Mouse (Mus musculus): ENCODE results near the gene Zfp867.

The Zfp867 gene

DNA sequence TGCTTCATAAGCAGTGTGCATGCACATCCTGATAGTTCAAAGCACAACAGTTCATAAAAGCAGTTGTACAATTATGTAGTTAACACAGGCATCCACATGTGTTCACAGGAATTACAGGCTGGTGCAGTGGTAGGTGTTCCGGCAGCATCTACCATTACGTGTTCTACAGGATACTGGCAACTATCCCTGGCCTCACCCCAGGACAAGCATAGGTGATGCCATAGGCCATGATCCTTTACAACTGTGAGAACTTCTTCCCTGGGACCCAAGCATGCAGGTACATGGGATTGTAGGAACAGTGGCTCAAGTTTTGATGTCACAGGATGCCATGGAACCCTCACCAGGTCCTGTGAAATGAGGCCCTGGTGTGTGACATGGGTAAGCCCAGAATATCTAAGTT lies 11.8 kb downstream of the Zfp867 start:
- no peak for DNase-seq (ENCODE audit: inconsistent age in 2 of 2, low spot score in 1 of 2)

DNA sequence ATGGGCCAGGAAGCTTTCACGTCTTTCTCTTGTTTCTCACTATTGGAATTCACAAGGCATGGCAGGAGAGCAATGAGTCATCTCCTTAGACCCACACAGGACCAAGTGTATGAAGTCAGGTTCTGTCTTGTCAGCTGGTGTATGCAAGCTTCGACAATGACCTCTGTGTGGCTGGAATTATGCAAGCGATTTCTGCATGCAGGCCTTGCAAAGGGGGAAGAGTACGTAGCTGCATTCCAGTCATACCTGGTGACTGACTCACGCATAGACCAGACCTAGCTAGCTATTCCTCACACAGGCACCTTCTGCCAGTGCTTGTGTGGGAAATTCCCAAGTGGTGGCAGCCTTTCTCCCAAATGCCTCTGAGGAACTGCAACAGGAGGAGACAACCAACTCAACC lies 13.3 kb downstream of the Zfp867 start:
- peak; percentile 87 to 92 for DNase-seq (ENCODE audit: inconsistent age in 2 of 2, low spot score in 1 of 2)

DNA sequence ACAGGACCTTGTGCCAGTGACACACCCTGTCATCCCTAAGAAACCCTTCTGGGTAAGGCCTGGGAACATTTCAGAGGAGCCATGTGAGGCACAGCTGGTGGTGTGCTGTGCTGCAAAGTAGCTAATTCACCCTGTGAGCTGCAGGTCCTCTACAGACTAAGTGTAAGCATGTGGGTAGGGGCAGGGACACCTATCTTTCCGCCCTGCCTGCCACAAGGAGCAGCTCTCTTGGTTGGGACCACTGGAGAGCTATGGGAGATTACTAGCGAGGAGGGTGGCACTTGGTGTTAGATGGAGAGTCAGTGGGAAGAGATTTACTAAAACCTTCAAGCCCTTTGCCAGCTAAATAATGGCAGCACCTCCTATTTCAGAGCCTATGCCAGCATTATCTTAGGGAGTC lies 15.4 kb downstream of the Zfp867 start:
- DNase-seq (ENCODE audit: inconsistent age in 2 of 2, low spot score in 1 of 2): no peak

DNA sequence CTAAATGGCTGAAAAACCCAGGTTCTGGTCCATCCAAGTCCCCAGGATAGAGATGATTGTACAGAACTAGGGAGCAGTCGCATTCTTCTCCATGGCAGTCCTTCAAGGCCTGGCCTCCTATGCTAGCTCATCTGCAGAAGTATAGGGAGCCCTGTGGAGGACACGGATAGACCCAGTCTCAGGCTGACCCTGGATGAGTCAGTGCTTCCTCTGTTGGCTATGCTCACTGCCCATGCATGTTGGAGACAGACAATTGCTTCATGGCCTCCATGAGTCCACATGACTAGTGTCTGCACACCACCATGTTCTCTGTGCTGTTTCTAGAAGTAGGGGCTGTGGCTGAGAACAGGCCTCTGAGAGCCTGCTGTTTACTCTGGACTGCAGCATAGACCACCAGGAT lies 15.9 kb downstream of the Zfp867 start:
- DNase-seq (ENCODE audit: inconsistent age in 2 of 2, low spot score in 1 of 2): peak; percentile 34 to 75

DNA sequence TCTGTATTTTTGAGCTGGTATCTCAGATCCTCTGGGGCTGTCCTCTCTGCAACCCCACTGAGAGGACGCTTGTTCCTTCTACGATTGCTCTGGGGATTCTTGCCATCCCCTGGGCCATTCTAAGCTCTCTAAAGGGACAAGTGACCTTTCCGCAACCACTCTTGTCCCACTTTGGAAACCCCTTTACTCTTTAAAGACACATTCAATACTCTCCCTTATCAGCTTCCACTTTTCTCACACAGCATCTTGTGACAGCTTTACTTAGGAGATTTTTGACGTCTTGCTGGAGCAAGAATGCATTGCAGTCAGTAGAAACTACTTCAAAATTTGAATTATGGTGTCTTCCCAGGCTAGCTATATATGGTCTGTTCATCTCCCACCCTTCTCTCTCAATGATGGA lies 21.2 kb downstream of the Zfp867 start, which contains the start of gene Snap47:
Gene Snap47 (minus strand): TSS at position 101 of the 400 bp plus-strand sequence.
- DNase-seq (ENCODE audit: inconsistent age in 2 of 2, low spot score in 1 of 2): no peak

DNA sequence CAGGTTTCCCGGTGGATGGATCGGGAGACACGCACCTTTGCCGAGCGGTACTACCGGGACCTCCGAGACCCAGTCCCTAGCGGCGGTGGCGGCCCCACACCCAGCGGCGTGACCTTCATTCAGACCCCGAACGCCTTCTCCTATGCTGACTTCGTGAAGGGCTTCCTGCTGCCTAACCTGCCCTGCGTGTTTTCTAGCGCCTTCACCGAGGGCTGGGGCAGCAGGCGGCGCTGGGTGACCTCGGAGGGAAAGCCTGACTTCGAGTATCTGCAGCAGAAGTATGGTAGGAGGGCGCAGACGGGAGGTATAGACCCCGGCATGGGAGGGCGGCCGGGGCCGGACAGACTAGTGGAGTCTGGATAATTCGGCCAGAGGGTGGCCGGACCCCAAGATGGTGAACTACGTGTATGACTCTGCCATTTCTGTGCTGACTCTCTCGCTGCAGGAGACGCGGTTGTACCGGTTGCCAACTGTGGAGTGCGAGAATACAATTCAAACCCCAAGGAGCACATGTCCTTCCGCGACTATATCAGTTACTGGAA lies 22.0 kb downstream of the Zfp867 start:
- no peak for DNase-seq (ENCODE audit: inconsistent age in 2 of 2, low spot score in 1 of 2)

DNA sequence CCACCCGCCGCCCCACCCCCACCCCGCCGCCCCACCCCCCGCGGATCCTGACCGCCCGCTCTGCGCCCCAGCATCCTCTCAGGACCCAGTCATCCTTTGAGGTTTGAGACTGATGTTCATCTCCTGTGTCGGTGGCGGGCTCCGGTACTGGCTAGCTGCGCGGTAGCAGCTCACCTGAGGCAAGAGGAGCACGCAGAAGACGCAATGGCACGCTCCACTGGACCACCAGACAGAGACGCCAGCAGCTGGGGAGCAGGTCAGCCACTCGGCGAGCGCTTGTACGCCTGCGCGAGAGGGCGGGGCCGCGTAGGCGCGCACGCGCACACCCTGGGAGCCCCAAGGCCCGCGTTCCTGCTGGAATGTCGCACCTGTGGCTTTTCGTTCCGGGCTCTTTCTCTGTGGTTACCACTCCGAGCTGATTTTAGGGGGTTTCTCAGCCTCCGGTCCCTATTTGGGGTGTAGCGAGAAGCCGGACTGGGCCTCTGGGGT lies 22.5 kb downstream of the Zfp867 start, which contains the start of gene Jmjd4:
Gene Jmjd4 (plus strand): TSS at position 305 of the 489 bp plus-strand sequence.
- DNase-seq (ENCODE audit: inconsistent age in 2 of 2, low spot score in 1 of 2): peak; percentile 95 to 98

DNA sequence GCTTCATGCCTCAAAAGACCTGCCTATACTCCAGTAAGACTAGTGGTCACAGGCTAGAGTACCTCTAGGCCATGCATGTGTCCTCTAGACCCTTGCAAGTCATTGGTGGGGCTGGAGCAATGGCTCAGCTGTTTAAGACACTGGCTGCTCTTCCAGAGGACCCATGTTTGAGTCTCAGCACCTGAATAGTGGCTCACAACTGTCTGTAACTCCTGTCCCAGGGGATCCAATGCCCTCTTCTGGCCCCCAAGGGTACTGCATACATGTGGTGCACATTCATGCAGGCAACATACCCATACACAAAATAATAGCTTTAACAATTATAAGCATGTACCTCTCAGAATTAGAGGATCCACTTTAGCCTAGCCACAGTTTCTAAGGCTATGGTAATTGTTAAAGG lies 29.2 kb downstream of the Zfp867 start:
- no peak for DNase-seq (ENCODE audit: inconsistent age in 2 of 2, low spot score in 1 of 2)

DNA sequence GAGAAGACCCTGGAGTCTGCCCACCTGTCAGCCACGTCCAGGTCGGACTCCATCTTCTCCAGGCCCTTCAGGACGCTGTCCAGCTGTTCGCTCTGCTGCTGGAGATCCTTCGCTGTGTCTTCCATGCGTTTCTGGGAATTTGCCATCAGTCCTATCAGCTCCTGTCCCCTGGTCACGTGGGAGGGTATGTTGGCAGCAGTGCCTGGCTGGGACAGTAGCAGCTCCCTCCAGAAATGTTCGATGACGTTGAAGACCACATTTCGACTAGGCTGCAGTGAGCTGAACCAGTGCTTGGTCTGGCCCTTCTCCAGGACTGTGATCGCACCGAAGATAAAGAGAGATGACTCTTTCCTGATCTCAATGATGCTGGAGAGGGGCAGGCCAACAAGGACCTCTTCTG lies 34.3 kb downstream of the Zfp867 start:
- no peak for DNase-seq (ENCODE audit: inconsistent age in 2 of 2, low spot score in 1 of 2)

DNA sequence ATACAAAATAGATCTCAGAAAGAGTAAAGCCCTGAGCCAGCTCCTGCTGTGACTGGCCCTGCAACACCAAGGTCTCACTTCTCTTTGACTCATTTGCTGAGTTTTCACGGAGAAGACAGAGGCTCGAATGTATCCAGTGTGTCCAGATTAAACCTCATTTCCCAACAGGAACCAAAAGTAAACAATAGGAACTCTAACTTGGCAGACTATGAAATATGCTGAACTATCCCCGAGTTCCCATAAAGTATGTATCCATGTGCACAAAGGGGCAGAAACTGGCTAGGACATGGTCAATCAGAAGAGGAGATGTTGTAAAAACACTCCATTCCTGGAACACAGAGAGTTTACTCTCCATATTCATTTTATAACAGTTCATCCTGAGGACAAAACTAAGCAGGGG lies 40.0 kb downstream of the Zfp867 start:
- DNase-seq (ENCODE audit: inconsistent age in 2 of 2, low spot score in 1 of 2): peak in 1 of 2 experiments; percentile 73

DNA sequence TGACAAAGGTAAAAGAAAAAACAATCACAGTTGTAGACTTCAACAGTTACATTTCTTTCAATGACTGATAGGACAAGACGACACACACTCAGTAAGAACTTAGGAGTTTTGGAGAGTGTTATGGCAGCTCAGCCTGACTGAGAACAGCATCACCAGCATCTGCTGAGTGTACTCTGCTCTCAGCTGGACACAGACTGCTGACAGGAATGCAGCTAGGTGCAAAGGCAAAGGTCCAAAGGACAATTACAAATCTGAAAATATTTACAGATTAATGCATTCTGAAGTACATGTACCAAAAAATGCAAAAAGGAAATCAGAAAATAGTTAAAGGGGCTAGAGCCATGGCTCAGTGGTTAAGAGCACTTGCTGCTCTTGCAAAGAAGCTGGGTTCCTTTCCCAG lies 42.3 kb downstream of the Zfp867 start:
- no peak for DNase-seq (ENCODE audit: inconsistent age in 2 of 2, low spot score in 1 of 2)

DNA sequence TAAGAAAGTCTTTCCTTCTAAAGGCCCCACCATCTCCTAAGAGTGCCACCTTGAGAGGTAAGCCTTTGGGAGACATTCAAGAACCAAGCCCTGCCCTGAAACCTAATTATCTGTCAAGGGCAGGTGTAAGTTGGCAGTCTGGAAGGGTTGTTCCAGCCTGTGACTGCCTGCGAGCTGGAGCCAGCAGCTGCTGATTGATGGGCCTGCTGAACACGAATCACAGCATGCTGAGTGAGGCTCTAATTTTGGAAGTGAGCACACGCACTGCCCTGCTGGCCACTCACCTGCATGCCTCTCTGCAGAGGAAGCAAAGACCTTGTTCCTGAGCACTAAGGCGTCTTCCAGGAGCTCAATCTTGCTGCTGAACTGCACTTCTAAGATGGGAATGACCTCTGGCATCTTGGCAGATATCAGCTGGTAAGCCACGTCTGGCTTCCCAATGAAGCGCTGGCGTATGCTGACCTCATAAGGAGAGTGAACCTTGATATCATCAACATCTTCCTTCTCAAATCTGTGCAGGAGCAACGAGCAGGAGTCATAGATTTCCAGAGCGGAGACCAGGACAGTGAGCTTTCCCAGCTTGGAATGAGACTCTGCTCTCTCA lies 44.1 kb downstream of the Zfp867 start:
- DNase-seq (ENCODE audit: inconsistent age in 2 of 2, low spot score in 1 of 2): no peak

DNA sequence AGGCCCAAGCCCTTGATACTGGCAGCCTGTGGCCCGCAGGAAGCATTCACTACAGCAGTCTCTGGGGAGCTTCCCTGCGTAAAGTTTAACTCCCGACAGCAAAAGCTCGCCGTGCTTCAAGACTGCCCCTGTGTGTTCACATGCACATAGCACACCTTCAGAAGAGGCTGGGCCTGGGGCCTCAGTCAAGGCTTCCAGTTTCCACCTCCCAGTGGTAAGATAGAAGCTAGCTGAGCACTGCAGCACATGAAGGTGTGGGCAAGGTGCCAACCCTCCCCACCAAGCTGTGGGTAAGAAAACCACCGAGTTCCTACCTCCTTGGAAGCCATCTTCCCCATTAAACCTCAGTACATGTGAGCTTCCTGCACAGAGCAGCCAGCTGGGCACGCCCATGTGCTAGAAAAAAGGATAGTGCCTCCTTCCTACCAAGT lies 46.6 kb downstream of the Zfp867 start:
- peak in 1 of 2 experiments; percentile 61 for DNase-seq (ENCODE audit: inconsistent age in 2 of 2, low spot score in 1 of 2)

DNA sequence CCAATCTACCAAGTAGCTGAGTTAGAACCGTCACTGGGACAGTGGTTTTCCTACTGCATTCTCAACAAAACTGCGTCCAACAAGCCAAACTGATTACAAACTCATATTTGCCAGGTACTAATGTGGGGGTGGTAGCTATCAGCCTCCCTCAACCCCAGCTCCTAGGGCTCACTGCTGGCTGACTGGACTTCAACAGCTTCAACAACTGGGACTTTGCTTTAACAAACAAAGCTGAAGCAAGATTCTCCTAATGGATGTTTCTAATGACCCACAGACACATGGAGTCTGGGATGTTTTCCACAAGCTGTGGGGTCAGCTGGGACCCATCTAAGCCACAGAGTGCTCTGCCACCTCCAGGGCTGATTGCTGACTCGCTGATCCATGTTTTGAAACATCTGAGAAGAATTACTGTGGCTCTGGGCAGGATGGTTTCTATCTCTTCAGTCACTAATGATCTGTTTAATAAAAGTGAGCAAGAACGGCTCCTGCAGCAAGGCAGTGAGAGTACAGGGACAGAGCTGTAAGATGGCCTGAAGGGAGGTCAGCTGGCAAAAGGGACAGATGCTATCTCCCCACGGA lies 49.2 kb downstream of the Zfp867 start:
- no peak for DNase-seq (ENCODE audit: inconsistent age in 2 of 2, low spot score in 1 of 2)

DNA sequence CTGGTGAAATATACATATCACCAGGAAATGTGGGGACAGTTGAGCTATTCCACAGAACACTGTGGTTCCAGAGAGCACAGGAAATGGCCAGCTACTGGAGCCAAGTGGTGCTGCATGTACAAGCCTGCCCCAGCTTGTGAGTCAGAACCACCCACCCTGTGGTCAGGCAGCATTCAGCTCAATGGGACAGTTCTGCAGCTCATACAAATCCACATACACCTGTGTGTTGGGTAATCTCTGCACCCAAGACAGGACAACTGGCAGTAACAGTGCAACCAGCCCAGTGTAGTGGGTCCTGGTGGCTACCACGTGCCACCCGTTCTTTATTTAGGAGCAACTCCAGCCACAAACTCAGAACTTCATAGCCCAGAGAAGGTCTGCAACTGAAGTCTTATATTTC lies 50.3 kb downstream of the Zfp867 start:
- no peak for DNase-seq (ENCODE audit: inconsistent age in 2 of 2, low spot score in 1 of 2)

DNA sequence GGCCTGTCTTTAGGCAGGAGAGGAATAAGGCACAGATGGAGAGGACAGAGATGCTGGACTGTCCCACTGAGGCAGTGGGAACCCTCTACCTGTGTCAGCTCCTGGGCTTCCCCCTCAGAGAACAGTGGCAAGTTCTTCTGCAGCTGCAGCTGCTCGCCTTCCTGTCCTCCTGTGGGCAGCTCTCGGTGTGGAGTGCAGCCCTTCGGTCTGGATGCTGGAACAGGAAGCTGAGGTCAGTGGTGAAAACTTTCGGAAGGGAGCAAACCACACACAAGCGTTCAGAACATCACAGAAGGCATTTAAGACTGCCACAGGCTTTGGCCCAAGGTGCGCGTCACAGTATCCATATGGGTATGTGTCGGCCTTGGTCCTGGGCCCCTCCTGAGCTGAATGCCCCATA lies 50.8 kb downstream of the Zfp867 start:
- no peak for DNase-seq (ENCODE audit: inconsistent age in 2 of 2, low spot score in 1 of 2)

DNA sequence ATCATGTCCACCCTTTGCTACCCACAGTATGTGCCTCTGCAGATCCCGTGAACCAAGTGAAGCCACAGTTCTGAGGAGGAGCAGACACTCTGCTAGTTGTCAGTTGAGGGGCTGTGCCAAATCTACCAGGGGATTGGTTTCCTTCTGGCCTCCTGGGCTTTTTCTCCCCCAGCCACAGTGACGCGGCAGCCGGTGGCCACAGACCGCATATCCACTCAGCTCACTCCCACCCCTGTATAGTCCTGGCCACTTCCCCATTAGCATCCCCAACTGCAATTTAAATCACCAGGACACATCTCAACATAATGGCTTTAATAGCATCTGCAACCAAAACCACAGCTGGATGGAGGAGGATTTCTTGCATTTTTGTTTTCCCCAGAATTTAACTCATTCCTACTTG lies 53.6 kb downstream of the Zfp867 start:
- no peak for DNase-seq (ENCODE audit: inconsistent age in 2 of 2, low spot score in 1 of 2)

DNA sequence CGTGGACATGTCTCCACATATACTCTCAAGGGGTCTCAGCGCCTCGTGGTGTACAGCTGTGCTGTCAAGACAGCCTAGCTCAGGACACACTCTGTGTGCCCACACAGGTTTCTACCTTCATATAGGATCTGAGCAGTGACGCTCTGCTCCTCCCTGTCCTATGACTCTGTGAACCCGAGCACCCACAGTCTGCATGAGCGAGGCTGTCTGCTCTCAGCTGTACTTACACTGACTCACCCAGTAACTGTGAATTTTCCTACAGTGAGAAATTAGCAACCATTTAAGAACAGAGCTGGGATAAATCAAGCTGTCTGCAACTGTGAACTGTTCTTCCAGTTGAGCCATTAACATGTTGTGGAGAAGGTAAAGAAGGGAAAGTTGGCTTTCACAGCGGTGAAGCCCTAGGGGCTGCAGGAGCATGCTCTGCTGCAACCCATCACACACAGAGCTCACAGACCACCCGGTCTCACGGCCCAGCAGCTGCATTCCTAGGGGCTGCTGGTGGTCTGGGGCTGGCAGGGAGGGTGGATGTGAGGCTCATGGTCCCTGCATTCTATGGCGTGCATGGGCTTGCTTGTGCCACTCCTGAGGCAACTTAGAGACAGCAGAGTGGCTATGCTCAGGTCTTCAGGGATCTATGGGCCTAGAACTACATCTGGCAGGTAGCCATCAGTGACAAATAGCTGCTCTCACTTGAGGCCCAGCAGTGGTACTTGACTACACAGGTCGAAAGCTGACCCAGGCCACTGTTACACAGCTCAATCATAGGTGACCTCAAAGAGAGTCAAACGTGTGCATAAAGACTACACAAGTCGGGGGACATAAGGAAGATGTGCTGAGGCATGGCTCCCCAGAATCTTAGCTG lies 59.0 kb downstream of the Zfp867 start:
- peak in 1 of 2 experiments; percentile 66 for DNase-seq (ENCODE audit: inconsistent age in 2 of 2, low spot score in 1 of 2)

DNA sequence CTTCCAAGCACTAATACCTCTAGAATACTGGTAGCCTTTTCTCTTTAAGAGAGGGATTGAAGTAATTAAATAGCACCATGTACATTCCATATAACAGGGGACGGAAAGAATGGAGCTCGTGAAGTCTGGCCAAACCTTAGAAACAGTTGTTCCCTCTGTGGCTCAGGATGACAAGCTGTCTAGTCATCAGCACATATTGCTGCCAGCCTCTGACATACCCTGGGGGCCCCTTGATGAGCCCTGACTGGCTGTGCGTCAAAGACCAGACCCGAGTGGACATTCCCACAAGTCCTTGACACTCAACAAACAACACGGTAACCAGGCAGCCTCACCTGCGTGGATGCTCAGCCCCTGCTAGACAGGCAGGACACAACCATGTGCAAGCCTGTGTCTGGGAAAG lies 60.2 kb downstream of the Zfp867 start:
- DNase-seq (ENCODE audit: inconsistent age in 2 of 2, low spot score in 1 of 2): no peak
